In genomic region chr1:36079679-36080078, GRCm38 (mm10) we compare ENCODE assay signal across 10 mouse cellular contexts. TPM values are rescaled to one million over a fixed set of nuclear protein-coding genes. Genes with fewer than 3 reads are reported as not detected.
A peak's percentile ranks its signal among the peaks of the same experiment; 100 is the strongest.
DNase-seq lines count a peak whose midpoint lies in the region; ATAC-seq and TF ChIP-seq lines count a peak whose summit lies in the region.
"Had no signal": no experiment of that assay in that cellular context is flagged by ENCODE, and none has a peak within 500 bp of the region (broad histone marks: within the 10 kb centered on the region; RNA-seq: fewer than 3 reads in every experiment).

No protein-coding gene starts in this region.

- H3K4me1 ChIP-seq in lung, embryonic 14.5 days (ENCODE audit: insufficient read depth) = no peaks in the 10 kb centered on the region
- H3K4me1 ChIP-seq in heart, embryonic 16.5 days (ENCODE audit: control insufficient read depth, insufficient read depth, low read length) = peaks cover 29% of the 10 kb centered on the region
- peaks cover 14% of the 10 kb centered on the region for H3K4me1 ChIP-seq in olfactory bulb, adult 2 months (ENCODE audit: control insufficient read depth, insufficient read depth, low read length)
- H3K4me1 ChIP-seq in forebrain, embryonic 16.5 days (replicated peaks; ENCODE audit: control insufficient read depth, insufficient read depth, low read length) = 0 out of 2 replicates have a peak, but pooled peaks cover 8% of the 10 kb centered on the region

- no peak overlapping the region for H3K9ac ChIP-seq in lung, embryonic 14.5 days
- no peak overlapping the region for H3K9ac ChIP-seq in heart, embryonic 16.5 days (ENCODE audit: low read length)
- H3K9ac ChIP-seq in forebrain, embryonic 16.5 days (replicated peaks; ENCODE audit: low read depth, low read length) = no peak overlapping the region
- H3K9ac ChIP-seq: midbrain, embryonic 12.5 days had no signal

- no peak overlapping the region for H3K27ac ChIP-seq in lung, embryonic 14.5 days (ENCODE audit: low read depth)
- H3K27ac ChIP-seq in heart, embryonic 16.5 days (ENCODE audit: low read length) = peak overlapping the region; percentile 64
- no peak overlapping the region for H3K27ac ChIP-seq in olfactory bulb, adult 2 months (ENCODE audit: insufficient read depth, low read depth, low read length)
- no peak overlapping the region for H3K27ac ChIP-seq in forebrain, embryonic 16.5 days (ENCODE audit: low read length)
- H3K27ac ChIP-seq: midbrain, embryonic 12.5 days had no signal

- H3K27me3 ChIP-seq in lung, embryonic 14.5 days (ENCODE audit: insufficient read depth, low read length) = no peaks in the 10 kb centered on the region
- H3K27me3 ChIP-seq in heart, embryonic 16.5 days (ENCODE audit: control insufficient read depth, insufficient read depth, low read length) = no peaks in the 10 kb centered on the region
- no peaks in the 10 kb centered on the region for H3K27me3 ChIP-seq in forebrain, embryonic 16.5 days (replicated peaks; ENCODE audit: control insufficient read depth, insufficient read depth, low read length)
- H3K27me3 ChIP-seq: midbrain, embryonic 12.5 days had no signal

- no peak overlapping the region for H3K4me3 ChIP-seq in lung, embryonic 14.5 days (ENCODE audit: low read depth, low read length)
- no peak overlapping the region for H3K4me3 ChIP-seq in heart, embryonic 16.5 days (ENCODE audit: low read length)
- H3K4me3 ChIP-seq in olfactory bulb, adult 2 months (ENCODE audit: insufficient read depth, low read depth, low read length) = no peak overlapping the region
- no peak overlapping the region for H3K4me3 ChIP-seq in forebrain, embryonic 16.5 days (replicated peaks; ENCODE audit: low read length)
- H3K4me3 ChIP-seq: midbrain, embryonic 12.5 days had no signal

- TF ChIP-seq POLR2A in olfactory bulb, adult 2 months (IDR thresholded peaks at IDR 0.05; ENCODE audit: insufficient read depth, low read depth, low read length) = 0 out of 2 replicates have a peak, but pooled peaks have one; percentile 4

- 64% methylated on average over 8 of the region's 8 CpGs for WGBS in lung, embryonic 14.5 days
- 28% methylated on average over 8 of the region's 8 CpGs for WGBS in heart, embryonic 16.5 days
- WGBS in olfactory bulb, adult 2 months = 71% methylated on average over 8 of the region's 8 CpGs
- 71% methylated on average over 8 of the region's 8 CpGs for WGBS in forebrain, embryonic 16.5 days

- no peak overlapping the region for H3K4me2 ChIP-seq in lung, embryonic 14.5 days
- no peak overlapping the region for H3K4me2 ChIP-seq in heart, embryonic 16.5 days (ENCODE audit: low read depth, low read length)
- no peak overlapping the region for H3K4me2 ChIP-seq in forebrain, embryonic 16.5 days (ENCODE audit: low read length)
- H3K4me2 ChIP-seq: midbrain, embryonic 12.5 days had no signal

- no peak for TF ChIP-seq CTCF in lung, embryonic 14.5 days (IDR thresholded peaks at IDR 0.05; ENCODE audit: low read depth)
- no peak for TF ChIP-seq CTCF in olfactory bulb, adult 2 months (IDR thresholded peaks at IDR 0.05; ENCODE audit: insufficient read depth, low read depth, low read length)

- peaks cover 51% of the 10 kb centered on the region for H3K36me3 ChIP-seq in lung, embryonic 14.5 days (ENCODE audit: insufficient read depth)
- H3K36me3 ChIP-seq in heart, embryonic 16.5 days (ENCODE audit: control insufficient read depth, insufficient read depth) = peaks cover 8% of the 10 kb centered on the region; the same call in 1 of the 2 replicates
- peaks cover 4% of the 10 kb centered on the region; the same call in 1 of the 2 replicates for H3K36me3 ChIP-seq in forebrain, embryonic 16.5 days (ENCODE audit: control insufficient read depth, insufficient read depth)

- ATAC-seq in lung, embryonic 14.5 days (ENCODE audit: insufficient read depth) = no peak
- ATAC-seq in heart, embryonic 16.5 days (replicated peaks; ENCODE audit: extremely low read depth, insufficient read depth, low FRiP score) = peak; percentile 66
- no peak for ATAC-seq in megakaryocyte progenitor cell, adult 5-6 weeks (replicated peaks; ENCODE audit: poor library complexity)
- ATAC-seq in forebrain, embryonic 16.5 days = no peak

- DNase-seq in lung, embryonic 14.5 days = peak; percentile 56
- DNase-seq in lung, postnatal 25 days (ENCODE audit: low spot score) = no peak
- DNase-seq in kidney, adult 8-10 months = peak; percentile 96 to 98
- DNase-seq: right cerebral cortex, adult 18-20 months; thymus, postnatal 4 days had no signal

- no peaks in the 10 kb centered on the region for H3K9me3 ChIP-seq in lung, embryonic 14.5 days (ENCODE audit: low read depth, low read length)
- no peaks in the 10 kb centered on the region for H3K9me3 ChIP-seq in heart, embryonic 16.5 days (replicated peaks; ENCODE audit: control insufficient read depth, low read length)
- no peaks in the 10 kb centered on the region for H3K9me3 ChIP-seq in forebrain, embryonic 16.5 days (ENCODE audit: control insufficient read depth, low read length)
- H3K9me3 ChIP-seq: midbrain, embryonic 12.5 days had no signal

RNA-seq across cellular contexts. Expression of gene Hs6st1, which starts 11.5 kb away (rescaled TPM):
- polyA plus RNA-seq in lung, embryonic 14.5 days (2014; fragmentation: Nextera tagmentation; extraction: Ambion mirVana) = 14.2 and 16.2 TPM in 2 replicates
- polyA plus RNA-seq in heart, embryonic 16.5 days (2015; fragmentation: Nextera tagmentation; extraction: Ambion mirVana) = 3.2 and 3.8 TPM in 2 replicates
- polyA plus RNA-seq in olfactory bulb, adult 2 months (2012; ENCODE audit: insufficient read depth, insufficient read length, low replicate concordance, missing spikeins) = not detected in 2 replicates
- total RNA-seq in megakaryocyte progenitor cell, adult 5-6 weeks (2015) = 12.6 and 17.7 TPM in 2 replicates
- total RNA-seq in megakaryocyte progenitor cell, adult 5-6 weeks (2017) = 7.3 and 10.0 TPM in 2 replicates
- polyA plus RNA-seq in forebrain, embryonic 16.5 days (2015; fragmentation: Nextera tagmentation; extraction: Ambion mirVana) = 6.2 and 7.4 TPM in 2 replicates
